Mouse (Mus musculus) ES-E14 (cell line): ENCODE data around the gene Osbpl6.

ENCODE experiments used
- CHD2 ChIP-seq: IDR thresholded peaks from 2 replicates; pipeline ENCODE4 v1.6.1; 2014; ENCODE audit warnings: mild to moderate bottlenecking, low read depth, low read length, inconsistent platforms
- MAFK ChIP-seq: IDR thresholded peaks from 2 replicates; pipeline ENCODE4 v1.6.1; 2014; ENCODE audit warnings: mild to moderate bottlenecking, low read depth, low read length, inconsistent platforms; ENCODE audit not compliant: insufficient read depth

GRCm38 (mm10) chr2:76405596-76406150 is 635 bp upstream of the Osbpl6 start:
- TF ChIP-seq CHD2: no peak
- no peak for TF ChIP-seq MAFK
